Mouse (Mus musculus) lung, postnatal 0 days (tissue): Measurements from ENCODE around the gene Dst.

Experiments
- CTCF ChIP-seq: IDR thresholded peaks from 2 replicates; pipeline ENCODE4 v1.5.1; 2016; ENCODE audit warnings: antibody characterized with exemption, mild to moderate bottlenecking
- EP300 ChIP-seq: IDR thresholded peaks from 2 replicates; pipeline ENCODE4 v1.6.1; 2016; ENCODE audit warnings: antibody characterized with exemption, mild to moderate bottlenecking, control low read depth

- TF ChIP-seq CTCF (no peak), EP300 (no peak)
These were observed 120.7 kb downstream of the Dst start for GRCm38 (mm10) chr1:34028722-34029121.
